Mouse (Mus musculus) embryonic fibroblast, embryonic 13.5 days (primary cell): ENCODE measurements around the gene H2-DMb1. TPM values are rescaled to one million over a fixed set of nuclear protein-coding genes. Genes with fewer than 3 reads are reported as not detected.

Source experiments
- H3K27ac ChIP-seq: 2 replicates; pipeline ENCODE4 v1.5.1; 2012; ENCODE audit warnings: low read length, control low read depth, inconsistent platforms; ENCODE audit not compliant: insufficient read depth
- H3K4me1 ChIP-seq: 2 replicates; pipeline ENCODE4 v1.6.1; 2011; ENCODE audit warnings: low read length; ENCODE audit not compliant: control insufficient read depth, insufficient read depth
- H3K4me3 ChIP-seq: 2 replicates; pipeline ENCODE4 v1.5.1; 2011; ENCODE audit warnings: mild to moderate bottlenecking, control low read depth, low read length; ENCODE audit not compliant: insufficient read depth
- CTCF ChIP-seq: IDR thresholded peaks from 2 replicates; pipeline ENCODE4 v1.5.1; 2011; ENCODE audit warnings: mild to moderate bottlenecking, control low read depth, low read length, moderate library complexity, borderline replicate concordance; ENCODE audit not compliant: insufficient read depth
- POLR2A ChIP-seq: IDR thresholded peaks from 2 replicates; pipeline ENCODE4 v1.6.1; 2011; ENCODE audit warnings: low read depth, mild to moderate bottlenecking, control low read depth, low read length, moderate library complexity
- polyA plus RNA-seq: library from polyadenylated mRNA; stranded (reverse); fragments of >200 nt; gene quantifications from 2 replicates; pipeline ENCODE4 v1.2.4, GENCODE M21; 2011; ENCODE audit warnings: low read depth; ENCODE audit not compliant: missing spikeins, insufficient read length

Gene H2-DMb1
- polyA plus RNA-seq, 1 experiment: 2.4 TPM

DNA sequence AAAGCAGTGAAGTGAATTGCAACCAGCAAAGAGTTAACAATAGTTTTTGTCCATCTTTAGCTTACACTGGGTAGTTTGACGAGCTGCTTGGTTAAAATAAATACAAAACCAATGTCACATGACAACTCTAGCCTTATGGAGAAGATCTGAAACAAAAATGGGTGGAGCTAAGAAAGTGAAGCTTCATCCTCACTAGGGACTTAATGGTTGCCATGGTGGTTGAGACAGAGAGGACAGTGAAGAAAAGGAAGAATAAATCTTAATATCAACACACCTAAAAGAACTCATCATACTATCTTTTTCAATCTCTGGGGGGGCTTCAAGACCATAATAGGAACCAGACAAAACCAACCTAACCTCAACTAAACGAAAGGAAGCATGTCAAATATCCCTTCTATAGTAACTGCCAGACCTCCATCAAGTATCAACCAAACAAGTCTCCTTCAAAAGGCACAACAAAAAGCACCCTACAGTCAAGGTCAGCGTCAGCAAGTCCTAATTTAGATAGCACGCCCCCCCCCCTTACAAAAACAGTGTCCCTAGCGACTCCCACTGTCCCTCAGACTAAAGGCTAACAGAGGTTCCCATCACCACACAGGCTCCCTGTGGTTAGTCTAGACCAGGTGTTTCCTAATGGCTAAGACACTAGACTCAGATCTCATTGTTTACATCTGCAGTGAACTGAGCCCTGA, 35.3 kb upstream of the H2-DMb1 start:
- peaks cover 11% of the 10 kb centered on the region; the same call in 1 of the 2 replicates for H3K4me1 ChIP-seq
- no peak for TF ChIP-seq CTCF
- no peak; the same call in 1 of the 2 replicates for TF ChIP-seq POLR2A
- no peak overlapping the region for H3K27ac ChIP-seq
- peak overlapping the region; percentile 84 for H3K4me3 ChIP-seq

DNA sequence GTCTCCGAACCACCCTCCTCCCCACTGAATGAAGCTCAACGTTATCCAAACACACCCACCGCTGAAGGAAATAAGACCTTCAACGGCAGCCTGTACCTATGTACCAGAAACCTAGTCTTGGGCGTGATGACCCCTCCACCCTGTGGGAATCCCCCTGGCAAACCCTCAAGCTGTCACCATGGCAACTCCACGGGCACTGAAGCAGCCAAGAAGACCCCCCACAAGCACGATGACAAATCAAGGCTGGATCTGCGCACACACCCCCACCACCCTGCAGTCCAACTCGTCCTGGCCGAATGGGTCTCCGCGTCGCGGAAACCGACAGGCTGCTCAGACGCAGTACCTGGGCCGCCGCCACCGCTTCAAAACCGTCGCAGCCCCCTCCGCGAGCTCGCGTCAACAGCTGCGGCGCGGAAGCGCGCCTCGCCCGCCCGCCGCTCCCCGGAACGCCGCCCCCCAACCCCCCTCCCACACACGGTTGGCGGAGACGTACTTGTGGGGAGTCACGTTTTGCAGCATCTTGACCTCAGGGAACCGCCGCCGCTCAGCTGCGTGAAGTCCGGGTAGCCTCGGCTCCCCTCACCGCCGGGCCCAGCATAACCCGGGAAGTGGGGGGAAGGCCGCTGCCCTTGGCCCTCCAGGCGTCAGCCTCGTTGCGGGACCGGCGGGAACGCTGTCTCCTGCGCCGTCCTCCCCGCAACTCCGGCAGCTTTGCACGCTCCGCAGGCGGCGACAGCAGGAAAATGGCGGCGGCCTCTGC, 34.6 kb upstream of the H2-DMb1 start:
- H3K27ac ChIP-seq: 0 out of 2 replicates have a peak overlapping the region, but pooled peaks have one; percentile 1
- H3K4me1 ChIP-seq: peaks cover 11% of the 10 kb centered on the region; the same call in 1 of the 2 replicates
- H3K4me3 ChIP-seq: peak overlapping the region; percentile 84
- TF ChIP-seq POLR2A: no peak; the same call in 1 of the 2 replicates
- no peak for TF ChIP-seq CTCF

DNA sequence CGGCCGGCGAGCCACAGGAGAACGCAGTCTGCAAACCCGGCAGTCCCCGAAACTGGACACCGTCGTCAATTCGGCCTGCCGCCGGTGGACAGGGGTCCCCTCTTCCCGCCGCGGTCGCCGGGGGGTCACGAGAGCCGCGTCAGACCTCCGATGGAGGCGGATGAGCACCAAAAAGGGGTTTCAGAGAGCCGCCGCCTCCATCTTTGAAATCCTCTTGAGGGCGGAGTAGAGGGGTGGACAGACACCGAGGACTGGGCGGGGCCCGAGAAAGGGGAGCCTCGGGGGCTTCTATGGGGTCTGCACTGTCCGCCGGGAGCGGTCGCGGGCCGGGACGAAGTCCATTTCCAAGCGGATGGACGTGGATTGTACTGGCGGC, 34.0 kb upstream of the H2-DMb1 start:
- Histone ChIP-seq H3K27ac (0 out of 2 replicates have a peak overlapping the region, but pooled peaks have one; percentile 1), H3K4me1 (peaks cover 11% of the 10 kb centered on the region; the same call in 1 of the 2 replicates), H3K4me3 (peak overlapping the region; percentile 84)
- TF ChIP-seq POLR2A (no peak), CTCF (no peak)

DNA sequence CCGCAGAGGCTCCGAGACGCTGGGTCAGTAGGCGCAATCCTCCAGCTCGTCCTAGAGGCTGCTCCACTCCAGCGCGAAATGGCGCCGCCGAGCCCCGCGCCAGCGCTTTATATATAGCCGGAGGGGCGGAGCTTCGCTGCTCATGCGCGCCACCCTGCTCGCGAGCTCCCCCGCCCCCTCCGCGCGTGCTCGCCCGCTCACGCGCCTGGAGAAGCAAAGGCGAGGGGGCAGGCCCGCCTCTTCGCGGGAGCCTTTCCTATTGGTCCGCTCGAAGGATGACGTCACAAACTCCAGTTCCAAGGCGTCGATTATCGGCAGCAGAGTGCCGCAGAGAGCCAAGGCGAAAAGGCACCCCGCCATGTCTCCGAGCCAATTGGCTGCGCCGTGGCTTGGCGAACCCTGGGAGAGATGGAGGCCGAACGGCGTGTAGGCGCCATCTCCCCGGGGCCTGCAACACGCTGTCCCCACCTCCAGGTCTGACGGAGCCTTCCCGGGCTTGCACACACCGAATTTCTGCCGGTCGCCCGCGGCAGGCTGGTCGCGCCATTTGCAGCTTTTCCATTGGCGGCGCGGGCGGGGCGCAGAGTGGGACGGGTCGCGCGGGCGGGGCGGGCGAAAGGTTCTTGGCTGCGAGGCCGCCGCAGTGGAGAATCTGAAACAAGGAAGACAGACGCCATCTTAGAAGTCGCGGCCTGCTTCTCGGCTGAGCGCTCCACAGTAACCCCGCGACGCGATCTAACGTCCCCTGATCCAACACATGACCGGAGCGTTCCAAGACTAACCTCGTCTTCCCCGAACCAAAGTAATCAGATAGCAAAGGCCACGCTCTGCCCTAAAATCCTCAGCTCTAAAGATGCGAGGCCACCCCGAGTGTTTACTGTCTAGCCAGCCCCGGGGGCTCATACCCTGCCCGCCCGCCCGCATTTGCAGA, 33.4 kb upstream of the H2-DMb1 start, which contains the start of gene H2-DMa:
H2-DMa (plus strand) TSS at position 293 of the 931 bp plus-strand sequence.
- Histone ChIP-seq H3K27ac (peak within 1 kb of the TSS; percentile 100), H3K4me1 (peaks cover 11% of the 10 kb centered on the region; the same call in 1 of the 2 replicates), H3K4me3 (peak within 1 kb of the TSS; percentile 84)
- TF ChIP-seq POLR2A (peak; percentile 97), CTCF (no peak)

DNA sequence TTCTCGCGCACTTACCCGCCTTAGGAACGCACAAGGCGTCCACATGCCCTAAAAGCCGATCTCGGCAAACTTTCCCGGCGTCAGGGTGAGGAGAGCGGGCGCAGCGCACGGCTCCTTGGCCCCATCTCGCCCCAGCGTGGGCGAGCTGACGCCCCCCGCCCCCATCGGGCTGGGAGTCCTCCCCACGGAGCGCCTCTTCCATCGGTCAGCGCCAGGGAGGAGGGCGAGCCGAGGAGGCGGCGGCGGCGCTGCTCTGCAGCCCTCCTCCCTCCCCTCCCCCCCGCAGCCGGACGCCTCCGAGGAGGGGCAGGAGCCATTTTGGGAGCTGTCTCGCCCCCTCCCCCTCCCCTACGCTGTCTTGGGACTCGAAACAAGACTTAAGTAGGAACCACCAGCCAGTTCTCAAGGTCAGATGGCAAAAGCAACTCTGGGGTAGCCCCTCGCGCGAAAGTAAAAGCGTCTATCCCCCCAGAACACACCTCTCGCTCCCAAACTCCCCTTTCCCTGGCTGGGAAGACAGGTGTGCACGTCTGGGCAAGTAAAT, 32.6 kb upstream of the H2-DMb1 start:
- Histone ChIP-seq H3K4me3 (peak overlapping the region; percentile 81), H3K4me1 (peaks cover 9% of the 10 kb centered on the region; the same call in 1 of the 2 replicates), H3K27ac (peak overlapping the region; percentile 100)
- no peak; the same call in none of the 2 replicates for TF ChIP-seq POLR2A
- TF ChIP-seq CTCF: no peak

DNA sequence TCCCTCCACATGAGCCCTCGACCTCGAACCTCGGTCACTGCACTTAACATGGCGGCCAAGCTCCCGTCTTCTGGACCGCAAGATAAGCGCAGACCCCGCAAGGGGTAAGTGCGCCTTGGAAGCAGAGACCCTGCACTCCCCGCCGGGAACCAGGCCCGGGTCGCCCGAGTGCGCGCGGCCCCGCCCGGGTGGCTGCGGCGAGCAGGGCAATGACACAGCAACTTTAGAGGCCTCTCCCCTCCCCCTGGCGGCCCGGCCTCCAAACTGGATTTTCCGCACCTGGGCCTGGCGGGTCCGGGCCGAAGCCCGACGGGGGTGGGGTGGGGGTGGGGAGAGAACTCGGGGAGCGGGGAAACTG, 32.1 kb upstream of the H2-DMb1 start:
- TF ChIP-seq CTCF (no peak), POLR2A (no peak; the same call in 1 of the 2 replicates)
- Histone ChIP-seq H3K4me1 (0 out of 2 replicates have a peak, but pooled peaks cover 4% of the 10 kb centered on the region), H3K4me3 (peak overlapping the region; percentile 81), H3K27ac (peak overlapping the region; percentile 100)

DNA sequence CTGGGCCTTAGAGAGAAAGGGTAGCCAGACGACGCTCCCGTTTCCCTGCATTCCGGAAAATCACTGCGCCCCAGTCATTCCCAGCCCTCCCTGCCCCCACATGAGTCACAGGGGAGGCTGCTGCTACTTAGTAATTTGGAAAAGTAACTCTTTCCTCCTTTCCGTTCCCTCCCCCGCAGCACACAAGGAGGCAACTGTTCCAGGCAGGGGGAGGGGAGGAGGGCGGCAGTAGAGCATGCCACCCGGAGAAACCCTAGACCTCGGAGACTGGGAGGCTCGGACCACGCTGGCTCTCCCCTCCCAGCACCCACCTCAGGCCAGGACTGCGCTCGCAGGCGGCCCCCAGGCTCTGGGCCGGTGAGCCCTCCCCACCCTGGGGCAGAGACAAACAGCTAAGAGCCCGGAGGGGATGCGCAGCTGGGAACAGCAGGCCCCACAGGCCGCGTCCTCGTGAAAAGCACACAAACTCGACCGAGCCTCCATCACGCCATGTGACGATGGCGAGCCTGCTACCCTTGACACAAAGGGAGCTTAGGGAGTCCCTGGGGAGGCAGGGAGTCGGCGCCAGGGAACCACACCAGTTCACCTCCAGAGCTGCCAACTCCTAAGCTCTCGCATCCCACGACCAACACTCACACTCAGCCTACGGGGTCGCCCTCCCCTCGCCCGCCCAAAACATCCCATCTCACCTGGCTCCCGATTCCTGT, 31.5 kb upstream of the H2-DMb1 start:
- TF ChIP-seq CTCF (no peak), POLR2A (peak; percentile 71)
- Histone ChIP-seq H3K4me3 (peak overlapping the region; percentile 68), H3K27ac (peak overlapping the region; percentile 100), H3K4me1 (0 out of 2 replicates have a peak, but pooled peaks cover 4% of the 10 kb centered on the region)

DNA sequence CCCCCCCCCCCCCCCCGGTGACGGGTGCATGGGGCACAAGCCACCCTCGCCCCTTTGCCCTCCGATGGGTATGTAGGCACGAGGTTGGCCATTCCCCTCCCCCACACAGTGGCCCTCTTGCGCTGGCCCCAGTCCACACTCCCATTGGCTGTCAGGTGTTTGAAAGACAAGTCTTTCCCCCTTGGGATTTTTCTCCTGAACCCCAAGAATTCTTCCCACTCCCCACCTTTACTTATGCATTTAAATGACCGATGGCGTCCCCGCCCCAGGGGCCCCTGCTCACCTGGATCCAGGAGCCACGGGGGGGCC, 31.0 kb upstream of the H2-DMb1 start:
- Histone ChIP-seq H3K4me1 (0 out of 2 replicates have a peak, but pooled peaks cover 4% of the 10 kb centered on the region), H3K4me3 (peak overlapping the region; percentile 68), H3K27ac (peak overlapping the region; percentile 100)
- TF ChIP-seq CTCF: no peak
- peak; percentile 28; the same call in 1 of the 2 replicates for TF ChIP-seq POLR2A
